Mouse (Mus musculus) left cerebral cortex, postnatal 10 days (tissue): ENCODE measurements at regions not wholly inside any gene's neighbourhood (a gene's known extent, or its start where the extent isn't known, plus 50 kb on each side); places are given as distances from the start of the nearest gene placed in this dataset.
A peak's percentile ranks its signal among the peaks of the same experiment; 100 is the strongest.

Experiments used
- DNase-seq, 2 experiments: peaks; one replicate each; pipeline ENCODE4 v3.0.0; 2021 to 2022; ENCODE audit warnings: low spot score in 2 of 2, mixed read lengths in 1 of 2; ENCODE audit errors: extremely low spot score in 1 of 2
- intact Hi-C: fragments of 180-260 bp; cut with DNase I; formaldehyde crosslinking; loops from one replicate; pipeline ENCODE4 v1.15.1; 2025

DNA sequence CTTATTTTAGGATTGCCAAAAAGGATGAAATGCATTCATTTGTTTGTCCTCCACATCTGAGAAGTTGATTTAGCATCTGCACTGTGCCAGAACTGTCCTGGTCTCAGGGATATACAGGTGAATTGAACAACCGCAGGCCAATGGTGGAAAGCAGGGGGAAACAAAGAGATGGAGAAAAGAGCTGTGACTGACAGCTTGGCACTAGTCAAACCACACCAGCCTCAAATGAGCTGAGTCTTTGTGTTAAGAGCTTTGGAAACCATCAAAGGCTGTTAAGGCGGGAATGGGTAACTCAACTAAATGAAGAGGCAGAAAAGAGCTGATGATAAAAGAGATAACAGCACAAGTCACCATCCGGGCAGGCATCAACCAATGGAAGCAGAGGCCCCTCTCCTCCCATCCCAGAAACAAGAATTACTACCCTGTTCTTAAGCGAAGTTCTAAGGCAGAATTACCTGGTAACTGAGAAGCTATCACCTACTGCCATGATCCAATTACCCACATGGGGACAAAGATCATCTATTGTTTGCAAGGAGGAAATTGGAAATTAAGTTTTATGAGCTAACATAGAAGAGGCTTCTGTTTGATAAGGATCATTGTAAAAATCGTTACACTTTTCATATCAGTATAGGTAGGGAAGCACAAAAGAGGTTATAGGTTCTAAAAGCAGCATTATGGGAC, 117.6 kb downstream of the Foxa2 start:
- intact Hi-C loops: no loop called here
- no peak for DNase-seq

DNA sequence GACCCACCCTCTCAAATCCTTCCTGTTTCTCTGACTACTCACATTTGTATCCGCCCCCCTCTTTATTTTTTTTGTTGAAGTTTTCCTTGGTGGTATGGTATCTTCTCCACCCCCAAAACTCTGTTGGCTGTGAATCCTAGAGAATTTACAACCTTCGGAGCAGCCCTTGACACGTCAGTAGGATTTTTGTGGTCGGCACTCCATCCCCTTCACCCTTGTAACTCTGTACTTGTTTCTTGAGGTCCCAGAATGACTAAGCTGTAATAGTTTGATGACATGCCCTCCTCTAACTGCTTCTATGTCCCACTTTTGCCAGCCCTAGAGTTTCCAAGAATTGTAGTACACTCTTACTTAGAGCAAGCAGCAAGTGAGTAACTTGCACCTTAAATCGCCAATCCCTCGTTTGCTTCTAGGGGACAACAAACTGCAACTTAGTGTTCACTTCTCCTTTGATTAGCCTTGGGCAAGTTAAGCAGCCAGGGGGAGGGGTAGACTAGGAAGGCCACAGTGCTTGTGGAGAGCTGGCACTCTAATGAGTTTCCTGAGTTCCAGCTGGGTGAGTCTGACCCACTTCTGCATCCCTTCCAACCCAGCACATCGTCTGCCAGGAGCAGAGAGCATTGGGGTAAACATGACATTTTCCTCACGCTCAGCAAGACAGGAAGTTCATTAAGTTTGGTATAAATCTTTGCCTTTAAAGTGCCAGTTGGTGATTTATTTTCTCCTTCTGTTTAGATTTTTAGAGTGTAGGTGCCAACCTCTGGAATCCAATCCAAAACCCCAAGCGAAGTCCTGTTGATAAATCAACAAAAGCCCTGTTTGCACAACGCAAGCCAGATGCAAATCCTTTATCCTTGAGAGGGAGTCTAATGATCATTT, 118.7 kb downstream of the Foxa2 start:
- intact Hi-C loops: no loop called here
- peak; percentile 6 to 23 for DNase-seq

DNA sequence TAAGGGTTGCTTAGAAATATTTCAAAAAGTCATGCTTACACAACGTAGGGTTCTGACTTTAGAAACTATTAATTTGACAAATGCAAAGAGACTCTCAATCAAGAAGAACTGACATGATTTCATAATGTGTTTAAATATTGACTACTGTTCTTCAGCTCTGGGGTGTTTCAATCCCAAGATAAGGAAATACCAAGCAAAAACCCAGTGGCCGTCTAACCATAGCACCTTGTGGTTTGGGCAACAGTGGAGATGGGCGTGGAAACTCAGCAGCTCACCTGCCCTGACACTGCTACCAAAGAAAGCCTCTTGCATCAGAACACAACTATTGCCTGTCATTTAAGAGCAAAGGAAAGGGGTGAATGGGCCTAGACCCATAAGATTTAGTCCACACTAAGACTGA, 119.9 kb downstream of the Foxa2 start:
- intact Hi-C loops: no loop called here
- no peak for DNase-seq

DNA sequence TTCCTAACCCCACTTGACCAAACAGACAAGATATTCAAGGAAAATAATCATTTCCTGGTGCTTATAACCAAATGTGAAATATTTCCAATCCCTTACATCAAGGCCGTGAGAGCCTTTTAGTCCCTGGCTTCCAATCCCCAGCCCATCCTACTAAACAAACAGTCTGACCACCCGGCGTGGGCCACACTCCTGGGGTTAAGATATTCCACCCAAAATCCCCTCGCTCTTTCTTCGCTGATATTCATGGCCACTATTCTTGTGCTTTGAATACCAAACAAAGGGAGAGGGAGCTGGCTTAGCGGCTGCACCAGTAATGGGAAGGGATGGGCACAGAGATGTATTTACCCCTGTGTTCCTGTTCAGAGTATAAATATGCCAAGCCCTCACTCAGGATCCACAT, 139.4 kb downstream of the Foxa2 start:
- intact Hi-C loops: no loop called here

DNA sequence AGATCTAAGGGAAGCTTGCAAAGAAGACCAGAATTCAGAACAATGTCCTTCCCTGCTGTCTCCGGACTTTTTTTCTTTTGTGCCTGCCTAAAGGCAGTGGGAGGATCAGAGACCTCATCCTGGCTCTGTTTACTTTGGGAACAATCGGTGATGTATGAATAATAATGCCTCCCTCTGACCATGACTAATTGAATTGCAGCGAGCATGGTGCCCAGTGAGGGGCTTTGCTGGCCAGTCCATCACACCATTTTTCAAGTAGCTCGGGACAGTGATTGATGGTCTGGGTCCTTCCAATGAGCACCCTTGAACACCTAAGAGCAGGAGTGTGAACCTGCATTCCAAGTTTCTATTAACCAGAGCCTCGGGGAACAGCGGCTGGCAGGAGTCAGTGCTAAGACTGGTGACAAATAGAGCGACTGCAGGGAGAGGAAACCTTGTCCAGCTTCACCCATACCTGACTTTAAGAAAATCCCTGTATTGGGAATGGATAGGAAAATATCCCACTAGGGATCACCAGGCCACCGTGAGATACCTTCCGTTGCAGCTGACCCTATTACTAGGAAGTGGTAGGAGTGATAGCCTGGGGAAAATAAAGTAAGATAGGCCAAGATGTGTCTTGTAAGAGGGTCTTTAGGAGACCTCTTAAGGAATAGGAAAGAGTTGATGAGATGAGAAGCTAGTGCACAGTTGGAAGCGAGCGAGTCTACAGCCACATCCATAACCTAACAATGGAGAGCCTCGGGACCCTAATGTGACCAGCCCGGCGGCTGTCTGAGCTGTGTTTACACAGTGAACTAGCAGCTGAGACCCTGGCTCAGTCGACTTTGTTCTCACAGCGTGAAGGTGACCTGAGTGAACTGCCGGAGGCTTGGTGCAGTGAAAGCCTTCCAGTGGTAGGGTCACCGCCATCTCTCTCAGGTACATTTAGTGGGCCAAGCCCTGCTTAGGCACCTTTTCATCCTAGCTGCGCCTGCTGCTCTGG, 140.7 kb downstream of the Foxa2 start:
- no peak for DNase-seq
- intact Hi-C loops: no loop called here

More for the DNA sequence above, 139.4 kb downstream of the Foxa2 start:
- DNase-seq: no peak

DNA sequence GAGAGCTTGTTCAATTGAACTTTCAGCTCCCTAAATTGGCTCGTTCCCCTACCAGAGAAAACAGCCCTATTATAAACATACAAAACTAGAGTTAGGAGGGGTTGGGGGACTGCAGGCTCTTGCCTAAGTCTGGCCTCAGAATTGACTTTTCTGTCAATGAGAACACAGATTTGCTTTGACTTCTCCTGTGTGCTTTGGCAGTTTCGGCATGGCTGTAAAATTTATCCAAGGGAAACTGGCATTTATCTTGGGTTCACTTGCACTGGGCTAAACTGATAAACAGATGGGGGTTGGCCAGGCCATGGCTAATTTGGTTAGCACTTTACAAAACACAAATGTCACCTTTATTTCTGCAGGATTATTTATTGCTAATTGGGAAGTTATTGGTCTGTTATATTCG, 141.7 kb downstream of the Foxa2 start:
- no peak for DNase-seq
- intact Hi-C loops: no loop called here

DNA sequence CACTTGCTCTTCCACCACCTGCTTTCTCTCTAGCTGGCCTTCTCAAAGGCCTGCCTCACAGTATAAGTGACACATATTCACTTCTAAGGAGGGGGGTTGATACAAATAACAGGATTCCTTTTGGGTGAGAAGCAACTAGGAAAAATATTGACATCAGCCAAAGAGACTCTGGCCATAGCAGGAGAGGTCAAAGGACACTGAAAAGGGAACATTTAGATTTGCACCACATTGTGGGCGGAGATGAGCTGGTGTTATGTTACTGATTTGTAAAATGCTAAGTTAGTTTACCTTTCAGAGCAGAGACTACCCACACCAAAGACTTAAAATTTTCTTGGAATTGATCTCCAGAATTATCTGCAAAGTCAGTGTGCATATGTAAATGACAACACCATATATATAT, 147.5 kb downstream of the Foxa2 start:
- intact Hi-C loops: no loop called here
- no peak for DNase-seq

DNA sequence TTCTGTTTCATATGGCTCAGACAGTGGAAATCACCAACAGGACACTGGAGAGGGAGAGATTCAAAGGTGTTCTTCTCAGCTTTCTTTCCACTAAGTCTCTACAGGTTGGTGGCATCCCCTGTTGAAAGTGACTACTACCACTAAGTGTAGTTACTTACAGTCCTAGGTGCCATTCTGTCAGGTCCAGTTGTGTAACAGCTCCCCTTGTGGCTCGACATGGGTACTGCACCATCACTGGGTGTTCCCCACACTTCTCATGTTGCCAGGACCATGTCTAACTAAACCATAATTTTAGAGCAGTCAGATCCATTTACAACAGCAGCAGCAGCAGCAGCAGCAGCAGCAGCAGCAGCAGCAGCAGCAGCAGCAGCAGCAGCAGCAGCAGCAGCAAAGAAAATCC, 151.1 kb downstream of the Foxa2 start:
- peak in 1 of 2 experiments; percentile 22 for DNase-seq
- intact Hi-C loops: no loop called here

DNA sequence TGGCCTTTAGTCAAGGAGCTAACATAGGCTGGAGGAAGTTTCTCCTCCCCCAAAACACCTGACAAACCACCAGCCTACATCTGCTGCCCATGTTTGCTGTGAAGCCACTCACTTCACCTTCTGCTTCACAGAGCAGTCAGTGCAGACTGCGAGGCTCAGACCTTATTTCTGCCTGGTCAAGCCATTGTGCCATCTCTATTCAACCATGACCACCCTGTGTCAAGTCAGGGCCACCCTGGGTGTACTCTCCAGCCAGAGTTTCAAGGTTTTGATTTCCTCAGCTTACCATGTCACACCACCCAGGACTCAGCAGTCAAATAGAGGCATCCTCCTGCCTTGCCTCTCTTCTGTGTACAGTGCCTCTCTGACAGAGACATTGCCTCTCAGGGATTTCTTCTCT, 152.6 kb downstream of the Foxa2 start:
- no peak for DNase-seq
- intact Hi-C loops: no loop called here

DNA sequence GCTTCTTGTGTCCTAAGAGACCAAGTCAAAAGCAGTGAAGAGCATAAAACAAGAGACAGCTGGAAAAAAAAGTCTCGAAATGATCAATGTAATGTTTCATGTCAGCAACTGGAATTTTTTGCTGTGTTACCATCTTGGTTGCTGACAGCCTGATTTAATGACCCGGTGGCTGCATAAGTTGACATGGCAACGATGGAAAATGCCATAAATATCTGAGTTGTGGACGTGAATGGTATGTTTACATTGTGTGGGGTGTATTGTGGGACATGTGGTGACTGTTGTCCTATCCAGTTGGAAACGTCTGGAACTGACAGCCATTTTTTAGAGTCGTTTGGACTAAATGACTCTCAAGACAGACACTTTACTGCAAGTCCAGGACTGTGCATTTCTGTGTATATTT, 160.6 kb downstream of the Foxa2 start:
- DNase-seq: no peak
- intact Hi-C loops: no loop called here

DNA sequence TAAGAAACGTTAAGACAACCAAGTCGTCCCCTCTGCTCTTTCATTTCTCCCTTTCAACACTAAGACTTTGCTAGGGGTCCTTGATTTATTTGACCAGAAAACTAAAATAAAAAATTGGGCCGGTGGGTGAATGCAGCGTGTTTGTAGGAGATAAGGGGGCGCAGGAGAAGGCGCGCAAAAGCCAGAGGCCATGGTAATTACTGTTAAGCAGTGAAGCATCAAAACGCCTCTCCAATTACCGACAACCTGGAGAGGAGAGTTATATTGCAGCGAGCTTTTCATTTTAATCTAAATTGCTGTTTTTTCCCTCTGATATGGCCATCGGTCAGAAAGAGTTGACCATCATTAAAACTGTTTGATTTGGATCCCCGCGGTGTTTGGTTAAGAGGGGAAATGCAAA, 168.9 kb downstream of the Foxa2 start:
- DNase-seq: no peak
- intact Hi-C loops: no loop called here

DNA sequence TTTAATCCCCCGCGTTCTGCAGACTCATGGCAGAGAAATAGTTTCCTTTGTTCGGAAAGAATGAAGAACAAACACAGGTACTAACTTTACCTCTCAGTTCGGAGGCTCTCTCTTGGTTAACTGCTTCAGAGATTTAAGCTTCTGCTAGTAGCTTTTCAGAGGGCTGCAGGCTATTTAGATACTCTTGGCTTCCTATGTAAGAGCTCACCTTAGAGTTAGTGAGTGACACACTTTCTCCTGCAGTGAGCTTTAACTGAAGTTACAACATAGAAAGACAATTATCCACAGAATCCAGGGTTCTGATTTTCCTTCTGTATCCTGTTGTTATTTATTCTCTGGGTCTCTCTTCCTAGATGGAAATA, 169.2 kb downstream of the Foxa2 start:
- intact Hi-C loops: no loop called here
- DNase-seq: no peak

DNA sequence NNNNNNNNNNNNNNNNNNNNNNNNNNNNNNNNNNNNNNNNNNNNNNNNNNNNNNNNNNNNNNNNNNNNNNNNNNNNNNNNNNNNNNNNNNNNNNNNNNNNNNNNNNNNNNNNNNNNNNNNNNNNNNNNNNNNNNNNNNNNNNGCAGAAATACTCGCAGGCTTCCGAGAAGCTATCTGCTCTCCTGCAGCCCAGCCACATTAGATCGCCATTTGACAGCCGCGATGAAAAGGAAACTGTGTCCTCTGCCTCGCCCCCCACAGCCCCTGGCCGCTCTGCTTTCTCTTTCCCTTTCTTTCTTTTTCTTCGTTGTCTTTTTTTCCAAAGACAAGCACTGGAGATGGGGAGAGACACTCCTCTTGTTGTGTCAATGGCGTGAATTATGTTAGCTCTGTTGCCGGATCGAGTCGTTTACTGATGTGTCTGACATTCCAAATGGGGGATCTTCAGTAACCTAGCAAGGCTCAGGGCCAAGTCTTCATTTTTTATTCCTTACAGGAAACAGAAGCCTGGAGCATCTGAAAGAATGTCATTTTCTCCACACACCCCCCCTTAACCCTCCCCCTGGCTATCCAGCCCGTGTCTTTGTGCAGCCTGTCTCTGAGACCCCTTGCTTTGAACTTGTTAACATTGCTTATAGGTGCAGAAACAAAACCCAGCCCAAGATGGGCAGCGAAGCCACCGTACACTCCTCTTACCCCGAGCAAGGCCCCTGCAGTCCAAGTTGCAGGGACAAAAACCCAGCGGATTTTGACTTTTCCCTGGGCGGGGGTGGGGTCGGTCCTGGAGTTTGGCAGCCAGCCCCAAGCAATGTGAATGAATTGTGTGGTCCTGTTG, 169.8 kb downstream of the Foxa2 start:
- intact Hi-C loops: no loop called here
- no peak for DNase-seq

DNA sequence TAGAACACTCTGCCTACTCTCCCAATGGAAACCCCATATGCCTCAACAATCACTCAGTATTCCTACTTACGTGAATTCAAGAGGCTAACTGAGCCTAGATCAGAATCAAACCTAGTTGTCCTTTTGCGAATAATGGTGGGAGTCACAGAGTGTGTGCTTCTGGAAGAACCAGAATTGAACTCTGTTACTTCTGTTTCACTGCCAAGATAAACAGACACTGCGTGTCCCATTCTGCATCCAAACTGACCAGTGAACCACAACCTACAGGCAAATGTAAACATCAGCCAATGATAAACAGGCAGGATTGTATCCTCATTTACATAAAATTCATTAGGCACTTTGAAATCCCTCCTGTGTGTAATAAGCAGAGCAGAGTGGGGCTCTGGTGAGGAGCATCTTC, 173.8 kb downstream of the Foxa2 start:
- DNase-seq: no peak
- intact Hi-C loops: no loop called here

DNA sequence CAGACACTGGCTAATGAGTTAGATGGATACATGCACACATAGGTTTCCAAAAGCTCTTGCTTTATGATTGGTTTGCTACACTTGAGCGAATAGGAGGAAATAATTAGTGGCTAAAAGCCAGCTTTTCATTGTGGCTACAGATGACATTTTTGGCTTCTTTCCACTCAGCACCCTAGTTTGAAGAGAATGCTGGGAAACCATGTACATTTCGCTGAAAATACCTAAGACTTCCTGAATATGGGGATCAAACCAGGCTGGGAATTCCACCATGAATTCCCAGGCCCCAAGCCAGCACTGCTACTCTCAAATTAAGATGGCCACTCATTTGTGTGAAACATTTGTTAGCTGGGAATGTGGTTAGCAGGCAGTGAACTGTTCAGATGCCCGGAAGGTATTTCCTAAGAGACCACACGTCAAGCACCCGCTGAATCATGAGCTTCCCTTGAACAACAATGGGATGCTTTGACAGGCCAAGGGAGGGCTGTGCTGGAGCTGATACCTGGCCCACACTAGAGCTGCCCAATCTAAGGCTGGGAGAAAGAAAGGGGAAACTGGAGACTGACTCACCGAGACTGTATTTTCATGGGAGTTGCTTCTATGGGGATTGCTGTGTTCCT, 195.5 kb downstream of the Foxa2 start:
- intact Hi-C loops: no loop called here
- no peak for DNase-seq

DNA sequence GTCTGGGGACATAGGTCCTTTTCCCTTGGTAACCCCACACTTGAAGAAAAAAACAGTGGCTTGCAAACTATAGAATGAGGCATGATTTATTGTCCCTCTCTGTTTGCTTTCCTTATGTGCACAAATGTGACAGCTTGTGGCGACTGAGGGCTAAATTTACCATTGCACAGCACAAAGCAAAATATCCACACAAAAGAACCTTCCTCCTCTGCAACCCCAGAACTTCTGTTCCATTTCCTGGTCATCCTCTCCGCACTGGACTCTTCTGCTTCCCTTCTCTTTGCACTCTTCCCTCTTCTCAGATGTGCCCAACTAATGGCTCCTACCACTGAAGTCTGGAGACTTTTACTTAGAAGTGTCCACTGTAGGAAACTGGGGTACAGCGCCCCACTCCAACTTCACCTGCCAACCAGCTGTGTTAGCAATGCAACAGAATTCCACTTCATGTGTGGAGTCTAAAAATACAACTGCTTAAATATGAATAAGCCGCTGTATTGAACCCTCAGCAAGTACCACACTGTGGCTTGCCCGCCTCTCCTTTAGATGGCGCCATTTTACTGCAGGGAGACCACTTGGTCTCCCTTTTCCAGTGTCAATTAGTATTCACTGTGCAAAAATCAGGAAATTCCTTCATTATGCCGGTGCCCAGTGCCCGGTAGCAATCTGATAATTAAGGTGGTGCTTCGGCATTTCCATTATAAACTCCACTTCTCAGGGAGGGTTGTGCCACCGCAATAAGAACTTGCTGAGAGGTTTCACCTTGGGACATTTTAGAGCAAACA, 199.6 kb downstream of the Foxa2 start:
- DNase-seq: no peak
- intact Hi-C loops: no loop called here

DNA sequence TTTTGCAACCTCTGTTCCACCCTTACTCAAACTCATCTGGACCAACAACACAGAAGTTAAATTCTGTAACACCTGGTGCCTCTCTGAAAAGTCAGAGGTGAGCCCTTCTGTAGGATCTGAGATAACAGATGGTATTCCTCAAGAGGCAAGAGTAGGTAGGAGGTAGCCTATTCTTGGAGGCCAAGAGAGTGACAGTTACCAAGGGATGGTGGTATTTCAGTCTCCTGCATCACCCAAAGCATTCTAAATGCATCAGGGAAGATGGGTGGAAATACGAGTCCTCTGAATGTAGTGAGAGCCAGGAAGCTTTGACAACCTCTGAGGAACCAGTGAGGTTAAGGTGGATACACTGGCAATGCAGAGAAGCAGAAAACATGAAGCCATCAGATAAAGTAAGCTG, 201.5 kb downstream of the Foxa2 start:
- intact Hi-C loops: no loop called here

DNA sequence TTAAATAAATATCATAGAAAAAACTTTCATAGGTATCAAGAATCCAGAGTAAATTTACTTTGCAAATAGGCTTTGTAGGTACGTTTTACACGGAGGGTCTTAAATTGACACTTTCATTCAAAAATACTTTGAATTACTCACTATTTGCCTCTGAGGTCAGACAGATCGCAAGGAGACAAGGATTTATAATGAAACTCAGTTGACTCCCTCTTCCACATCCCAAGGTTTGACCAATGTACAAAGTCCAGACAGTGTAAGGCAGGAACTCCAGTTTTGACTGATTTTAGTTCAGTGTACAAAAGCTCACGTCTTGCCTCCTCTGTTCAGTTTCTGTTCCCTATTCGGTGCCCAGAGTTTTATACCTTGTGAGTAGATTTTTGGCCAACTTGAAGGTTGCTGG, 205.8 kb downstream of the Foxa2 start:
- intact Hi-C loops: no loop called here
- DNase-seq: no peak

More for the DNA sequence above, 201.5 kb downstream of the Foxa2 start:
- no peak for DNase-seq
